Mouse (Mus musculus) intestine, embryonic 15.5 days (tissue): ENCODE data around the gene Cox7a2. TPM values are rescaled to one million over a fixed set of nuclear protein-coding genes. Genes with fewer than 3 reads are reported as not detected.

Experiments
- ATAC-seq: fragments of 200-750 bp; cut with Nextera tagmentation; 2 replicates; pipeline ENCODE4 v1.8.0; 2017; ENCODE audit warnings: moderate TSS enrichment, moderate library complexity
- H3K27ac ChIP-seq: fragments of 300-500 bp; sonication (generic); 2 replicates; pipeline ENCODE4 v1.5.1; 2015; ENCODE audit warnings: mild to moderate bottlenecking, inconsistent platforms
- H3K27me3 ChIP-seq: fragments of 300-500 bp; sonication (generic); replicated peaks from 2 replicates; pipeline ENCODE4 v1.6.1; 2015; ENCODE audit warnings: inconsistent platforms
- H3K36me3 ChIP-seq: fragments of 300-500 bp; sonication (generic); 2 replicates; pipeline ENCODE4 v1.6.1; 2015; ENCODE audit warnings: inconsistent platforms
- H3K4me1 ChIP-seq: fragments of 300-500 bp; sonication (generic); replicated peaks from 2 replicates; pipeline ENCODE4 v1.6.1; 2015; ENCODE audit warnings: inconsistent platforms
- H3K4me2 ChIP-seq: fragments of 300-500 bp; sonication (generic); replicated peaks from 2 replicates; pipeline ENCODE4 v1.6.1; 2015; ENCODE audit warnings: mild to moderate bottlenecking, inconsistent platforms
- H3K4me3 ChIP-seq: fragments of 300-500 bp; sonication (generic); replicated peaks from 2 replicates; pipeline ENCODE4 v1.5.1; 2015; ENCODE audit warnings: inconsistent platforms
- H3K9ac ChIP-seq: fragments of 300-500 bp; sonication (generic); 2 replicates; pipeline ENCODE4 v1.6.1; 2015; ENCODE audit warnings: inconsistent platforms
- H3K9me3 ChIP-seq: fragments of 300-500 bp; sonication (generic); 2 replicates; pipeline ENCODE4 v1.6.1; 2016; ENCODE audit warnings: inconsistent platforms
- WGBS: fragments of 180-500 bp; shearing (Covaris S2); methylation state at CpG from one replicate; pipeline ENCODE4 v1.1.7; 2015; 5-methylcytosine and 5-hydroxymethylcytosine counted together
- polyA plus RNA-seq: library from polyadenylated mRNA; unstranded; fragments of >200 nt; fragmentation: Nextera tagmentation; extraction: Ambion mirVana; gene quantifications from 2 replicates; pipeline ENCODE4 v1.2.1, GENCODE M21; 2015

The Cox7a2 gene
- polyA plus RNA-seq, 1 experiment from 2014 or later: 914 TPM

DNA sequence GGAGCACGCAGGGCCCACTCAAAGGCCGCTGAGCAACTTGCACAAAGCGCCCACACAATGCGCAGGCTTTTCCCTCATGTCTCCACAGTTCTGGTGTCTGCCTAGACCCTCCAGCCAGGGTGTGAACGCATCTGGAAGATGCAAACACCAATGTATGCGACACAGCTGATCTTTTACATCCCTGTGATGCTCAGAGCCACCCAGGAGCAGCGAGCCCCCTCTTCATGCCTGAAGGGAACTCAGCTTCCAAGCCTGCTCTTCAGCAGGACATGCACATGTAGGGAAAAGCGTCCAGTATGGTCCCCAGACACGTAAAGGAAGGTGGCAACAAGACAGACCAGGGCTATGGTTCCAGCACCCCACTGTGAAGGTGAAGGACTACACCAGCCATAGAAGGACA is 39.5 kb downstream of the Cox7a2 start:
- Histone ChIP-seq H3K9me3 (no peaks in the 10 kb centered on the region), H3K27ac (no peak overlapping the region), H3K4me2 (peak overlapping the region; percentile 84; the same call in 1 of the 2 replicates), H3K36me3 (no peaks in the 10 kb centered on the region), H3K4me1 (peaks cover 15% of the 10 kb centered on the region; the same call in 1 of the 2 replicates), H3K27me3 (peaks cover 13% of the 10 kb centered on the region), H3K9ac (no peak overlapping the region), H3K4me3 (no peak overlapping the region)
- ATAC-seq: no peak
- WGBS: 57% methylated on average over 9 of the region's 9 CpGs

DNA sequence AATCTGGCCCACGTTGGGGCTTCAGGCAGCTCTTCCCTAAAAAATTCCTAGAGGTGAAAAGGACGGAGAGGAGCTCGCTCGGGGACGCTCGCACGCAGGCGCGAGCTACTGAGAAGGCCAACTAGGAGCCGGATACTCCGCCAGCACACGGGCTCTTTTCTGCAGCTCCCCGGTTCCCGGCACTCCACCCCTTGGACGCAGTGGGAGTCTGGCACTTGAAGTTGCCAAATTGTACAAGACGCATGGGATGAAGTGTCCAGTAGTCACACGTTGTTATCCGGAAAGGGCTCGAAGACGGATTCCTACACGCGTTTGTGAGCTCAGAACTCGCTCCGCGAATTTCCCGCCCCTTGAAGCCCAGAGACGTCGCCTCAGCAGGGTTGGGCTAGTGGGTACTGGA is 40.2 kb downstream of the Cox7a2 start:
- no peaks in the 10 kb centered on the region for H3K36me3 ChIP-seq
- H3K4me2 ChIP-seq: peak overlapping the region; percentile 84
- ATAC-seq: no peak
- peaks cover 16% of the 10 kb centered on the region; the same call in 1 of the 2 replicates for H3K4me1 ChIP-seq
- 2% methylated on average over 28 of the region's 28 CpGs for WGBS
- H3K27me3 ChIP-seq: peaks cover 13% of the 10 kb centered on the region
- peak overlapping the region; percentile 59; the same call in 1 of the 2 replicates for H3K9ac ChIP-seq
- H3K27ac ChIP-seq: peak overlapping the region; percentile 87
- no peaks in the 10 kb centered on the region for H3K9me3 ChIP-seq
- H3K4me3 ChIP-seq: peak overlapping the region; percentile 57

DNA sequence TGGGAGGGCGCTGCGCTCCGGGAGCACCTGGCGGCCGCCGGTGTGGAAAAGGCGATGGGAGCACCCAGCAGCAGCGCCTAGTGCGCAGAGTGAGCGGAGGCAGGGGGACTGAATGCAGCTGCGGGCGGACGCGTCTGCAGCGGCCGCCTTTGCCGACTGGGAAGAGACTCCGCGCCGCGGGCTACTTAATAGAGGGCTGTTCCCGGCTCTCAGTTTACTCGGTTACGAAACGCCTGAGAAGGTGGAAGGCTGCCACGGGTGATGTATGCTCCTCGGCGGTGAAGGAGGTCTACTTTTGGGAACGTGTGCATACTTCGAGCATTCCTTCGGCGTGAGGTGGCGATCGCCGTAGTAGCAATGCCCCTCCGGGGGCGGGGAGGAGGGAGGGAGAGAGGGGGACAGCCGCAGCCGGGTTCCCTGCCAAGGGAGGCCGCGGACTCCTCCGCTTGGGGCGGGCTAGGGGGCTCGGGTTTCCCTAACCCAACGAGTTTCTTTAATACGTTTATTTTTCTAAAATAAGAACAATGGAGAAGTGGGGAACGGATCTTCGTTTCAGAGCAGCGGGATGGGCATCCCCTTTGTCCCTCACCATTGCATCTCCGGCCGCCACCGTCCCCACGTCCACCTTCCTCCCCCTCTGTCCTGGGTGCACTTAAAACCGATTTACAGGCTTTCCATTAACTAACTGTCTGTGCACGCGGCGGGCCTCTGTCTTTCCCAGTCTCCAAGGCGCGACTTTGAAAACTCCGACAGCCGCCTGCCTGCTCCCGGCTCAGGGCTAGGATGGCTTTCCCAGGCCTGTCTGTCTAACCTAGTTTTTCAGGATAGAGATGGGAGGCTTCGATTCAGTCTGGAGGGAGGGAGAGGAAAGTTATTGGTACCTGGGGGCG is 41.0 kb downstream of the Cox7a2 start, which contains the start of gene Col12a1:
Gene Col12a1 (minus strand): TSS at position 351 of the 890 bp plus-strand sequence.
- H3K27me3 ChIP-seq: peaks cover 13% of the 10 kb centered on the region
- under 1% methylated on average over 64 of the region's 64 CpGs for WGBS
- peak within 1 kb of the TSS; percentile 57 for H3K4me3 ChIP-seq
- peaks cover 16% of the 10 kb centered on the region; the same call in 1 of the 2 replicates for H3K4me1 ChIP-seq
- H3K9ac ChIP-seq: peak within 1 kb of the TSS; percentile 59
- H3K4me2 ChIP-seq: peak within 1 kb of the TSS; percentile 84
- peak within 1 kb of the TSS; percentile 87 for H3K27ac ChIP-seq
- ATAC-seq: peak; percentile 67
- no peaks in the 10 kb centered on the region for H3K9me3 ChIP-seq
- no peaks in the 10 kb centered on the region for H3K36me3 ChIP-seq

DNA sequence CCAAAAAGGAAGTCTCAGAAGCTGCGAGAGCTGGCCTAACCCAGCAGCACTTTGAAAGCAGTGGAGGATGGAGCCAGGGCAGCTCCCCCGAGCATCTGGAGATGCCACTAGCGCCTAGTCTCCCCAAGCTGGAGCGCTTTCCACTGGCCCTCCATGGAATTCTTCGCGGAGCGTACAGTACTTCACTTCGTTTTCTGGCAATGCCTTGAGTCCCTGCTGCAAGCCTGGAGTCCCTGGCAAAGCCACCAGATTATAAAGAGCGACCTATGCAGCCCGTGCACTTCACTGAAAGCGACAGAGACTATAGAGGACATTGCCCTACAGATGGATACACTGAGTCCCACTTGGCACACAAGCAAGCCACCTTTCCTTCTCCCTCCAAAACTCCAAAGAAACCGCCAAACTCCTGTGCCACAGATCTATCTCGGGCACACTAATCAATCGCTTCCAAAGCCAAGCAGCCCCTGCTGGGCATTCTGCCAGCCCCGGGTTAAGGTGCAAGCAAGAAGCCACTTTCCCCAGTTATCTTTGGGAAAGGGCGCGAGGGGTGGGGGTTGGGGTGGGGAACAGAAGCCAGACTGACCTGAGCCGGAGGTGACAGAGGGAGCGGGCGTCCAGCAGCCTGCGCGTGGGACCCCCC is 41.7 kb downstream of the Cox7a2 start:
- Histone ChIP-seq H3K4me1 (peaks cover 16% of the 10 kb centered on the region; the same call in 1 of the 2 replicates), H3K27ac (peak overlapping the region; percentile 87), H3K36me3 (no peaks in the 10 kb centered on the region), H3K4me3 (peak overlapping the region; percentile 57), H3K9ac (peak overlapping the region; percentile 59), H3K9me3 (no peaks in the 10 kb centered on the region), H3K27me3 (peaks cover 13% of the 10 kb centered on the region), H3K4me2 (peak overlapping the region; percentile 84)
- 3% methylated on average over 22 of the region's 22 CpGs for WGBS
- peak; percentile 11 for ATAC-seq

DNA sequence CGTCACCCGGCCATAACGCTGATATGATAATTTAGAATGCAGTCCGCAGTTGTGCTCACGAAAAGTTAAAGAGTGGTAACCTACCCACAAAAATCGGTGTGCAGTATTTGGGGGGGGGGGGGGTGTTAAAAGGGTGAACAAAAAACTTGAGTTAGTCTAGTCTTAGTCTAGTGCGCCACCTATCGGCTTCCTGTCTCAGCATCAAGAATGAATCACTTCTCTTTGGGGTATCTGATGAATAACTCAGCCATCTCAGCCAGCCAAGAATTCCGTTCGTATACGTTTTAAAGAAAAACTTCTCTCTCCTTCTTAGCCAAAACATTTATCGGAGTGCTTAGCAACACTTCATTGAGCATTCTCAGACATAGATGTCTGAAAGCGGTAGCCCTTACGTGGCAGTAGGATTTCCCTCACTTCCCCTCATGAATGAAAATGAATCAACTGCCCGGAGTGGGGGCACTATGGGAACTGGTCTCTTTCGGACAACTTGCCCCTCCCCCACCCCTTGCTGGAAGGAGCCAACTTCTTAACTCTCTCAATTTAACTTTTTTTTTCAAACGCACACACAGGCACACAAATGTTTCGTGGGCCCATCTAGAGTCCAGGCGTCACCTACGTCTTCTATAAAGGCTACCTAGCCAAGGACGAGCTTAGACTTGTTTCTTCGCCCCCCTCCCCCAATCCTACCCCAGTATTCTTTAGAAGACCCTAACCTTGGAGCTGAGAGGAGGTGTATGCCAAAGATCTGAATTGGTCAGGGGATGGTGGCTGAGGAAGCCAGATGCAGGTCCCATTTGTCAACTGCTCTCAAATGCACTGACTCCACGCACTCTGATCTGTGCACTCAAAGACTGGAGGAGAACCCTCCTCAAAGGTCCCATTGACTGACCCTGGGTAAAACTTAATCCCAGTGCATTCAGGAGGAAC is 42.5 kb downstream of the Cox7a2 start:
- Histone ChIP-seq H3K27ac (peak overlapping the region; percentile 87), H3K4me3 (peak overlapping the region; percentile 57), H3K27me3 (peaks cover 13% of the 10 kb centered on the region), H3K4me2 (peak overlapping the region; percentile 84), H3K4me1 (peaks cover 16% of the 10 kb centered on the region; the same call in 1 of the 2 replicates), H3K9ac (peak overlapping the region; percentile 59), H3K36me3 (no peaks in the 10 kb centered on the region), H3K9me3 (no peaks in the 10 kb centered on the region)
- no peak for ATAC-seq
- WGBS: 10% methylated on average over 23 of the region's 23 CpGs

DNA sequence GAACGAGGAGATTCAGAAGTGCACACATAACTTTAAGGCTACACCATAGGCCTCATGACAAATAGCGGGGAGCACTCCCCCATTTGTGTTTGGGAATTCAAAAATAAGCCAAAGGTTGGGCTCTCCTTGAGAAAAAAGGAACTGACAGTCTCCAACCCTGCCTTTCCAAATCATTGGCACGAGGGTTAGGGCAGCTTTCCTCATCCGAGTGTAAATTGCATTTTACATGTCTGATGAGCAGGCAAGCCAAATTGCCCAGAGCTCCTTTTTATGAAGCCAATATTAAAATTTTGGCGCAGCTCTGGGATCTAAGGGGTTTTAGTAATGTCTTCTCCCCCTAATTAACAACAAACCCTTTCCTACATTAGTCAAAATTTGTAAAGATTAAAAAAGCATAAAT is 43.2 kb downstream of the Cox7a2 start:
- ATAC-seq: no peak
- Histone ChIP-seq H3K9me3 (no peaks in the 10 kb centered on the region), H3K4me3 (peak overlapping the region; percentile 57), H3K9ac (peak overlapping the region; percentile 17; the same call in 1 of the 2 replicates), H3K27ac (no peak overlapping the region), H3K27me3 (peaks cover 13% of the 10 kb centered on the region), H3K4me2 (peak overlapping the region; percentile 84), H3K4me1 (peaks cover 16% of the 10 kb centered on the region; the same call in 1 of the 2 replicates), H3K36me3 (no peaks in the 10 kb centered on the region)
- 42% methylated on average over 5 of the region's 5 CpGs for WGBS

DNA sequence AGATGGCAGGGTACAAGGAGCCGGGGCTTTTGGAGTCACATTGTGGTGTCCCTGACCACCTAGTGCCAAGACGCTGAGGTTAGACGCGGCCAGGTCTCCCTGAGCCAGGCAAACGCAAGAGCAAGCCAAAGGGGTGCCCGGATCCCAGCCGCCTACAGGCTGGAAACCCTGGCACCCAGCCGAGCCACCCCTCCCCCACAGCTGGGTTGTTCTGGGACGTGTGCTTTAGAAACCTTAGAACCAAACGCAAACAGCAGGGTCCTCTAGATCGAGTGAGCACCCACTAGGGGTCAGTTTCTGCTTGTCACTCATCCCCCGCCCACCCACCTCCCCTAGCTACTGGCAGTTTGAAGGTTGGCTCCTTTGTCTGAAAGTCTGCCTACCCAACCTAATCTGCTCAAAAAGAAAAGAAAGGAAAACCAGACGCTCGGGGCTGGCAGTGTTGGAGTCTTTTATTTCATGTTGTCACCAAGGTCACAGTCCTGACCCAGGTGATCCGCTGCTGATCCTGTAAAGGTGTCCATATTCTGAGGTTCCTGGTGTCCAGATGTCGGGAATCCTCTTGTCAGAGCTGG is 45.1 kb downstream of the Cox7a2 start:
- H3K4me2 ChIP-seq: peak overlapping the region; percentile 37
- WGBS: 19% methylated on average over 16 of the region's 16 CpGs
- H3K9ac ChIP-seq: no peak overlapping the region
- no peaks in the 10 kb centered on the region for H3K9me3 ChIP-seq
- H3K36me3 ChIP-seq: no peaks in the 10 kb centered on the region
- H3K27me3 ChIP-seq: 0 out of 2 replicates have a peak, but pooled peaks cover 3% of the 10 kb centered on the region
- peaks cover 10% of the 10 kb centered on the region; the same call in 1 of the 2 replicates for H3K4me1 ChIP-seq
- ATAC-seq: peak; percentile 55; the same call in 1 of the 2 replicates
- 0 out of 2 replicates have a peak overlapping the region, but pooled peaks have one; percentile 0 for H3K4me3 ChIP-seq
- no peak overlapping the region for H3K27ac ChIP-seq

Other genes with a start within 250 kb of the Cox7a2 start
- gene Col12a1, start 41.0 kb downstream of the Cox7a2 start, polyA plus RNA-seq: 35.6 and 36.2 TPM in 2 replicates
- gene Tmem30a, start 33.6 kb upstream of the Cox7a2 start, polyA plus RNA-seq: 66.4 and 72.6 TPM in 2 replicates